Mouse (Mus musculus) ES-Bruce4 (cell line): ENCODE measurements around the gene Dctpp1.

Experiments
- CTCF ChIP-seq: IDR thresholded peaks from one replicate; pipeline ENCODE4 v1.8.1; 2011; ENCODE audit warnings: low read depth, low read length
- POLR2A ChIP-seq: IDR thresholded peaks from one replicate; pipeline ENCODE4 v1.8.1; 2011; ENCODE audit warnings: low read length; ENCODE audit not compliant: insufficient read depth

- TF ChIP-seq CTCF: no peak
- no peak for TF ChIP-seq POLR2A
These were observed 15.6 kb downstream of the Dctpp1 start for GRCm38 (mm10) chr7:127244658-127245510.
